Mouse (Mus musculus): Measurements from ENCODE around the gene Map1lc3b. TPM values are rescaled to one million over a fixed set of nuclear protein-coding genes. Genes with fewer than 3 reads are reported as not detected.

Gene Map1lc3b
- polyA plus RNA-seq, 1 experiment = 86.5 TPM

DNA sequence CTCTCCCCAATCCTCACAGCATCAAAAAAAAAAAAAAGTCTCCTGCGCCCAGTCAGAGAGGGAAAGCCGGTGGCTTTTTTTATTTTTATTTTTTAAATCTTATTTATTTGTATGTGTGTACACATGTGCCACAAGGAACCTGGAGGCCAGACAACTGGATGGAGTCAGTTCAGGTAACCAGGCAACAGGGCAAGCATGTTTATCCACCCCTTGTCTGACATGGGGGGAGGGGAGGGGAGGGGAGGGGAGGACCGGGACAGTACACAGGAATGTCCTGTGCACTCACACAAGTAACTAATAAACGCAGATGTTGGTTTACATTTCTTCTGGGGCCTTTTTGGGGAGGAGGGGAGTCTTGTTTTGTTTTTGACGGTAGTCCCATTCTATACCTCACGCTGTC lies 26.5 kb upstream of the Map1lc3b start:
- Histone ChIP-seq H3K27me3 (ENCODE audit: control insufficient read depth, insufficient read depth, low read length, poor library complexity, severe bottlenecking) (no peaks in the 10 kb centered on the region), H3K36me3 (ENCODE audit: control insufficient read depth, insufficient read depth, low read length, poor library complexity, severe bottlenecking) (no peaks in the 10 kb centered on the region), H3K9me3 (replicated peaks; ENCODE audit: control insufficient read depth, insufficient read depth, low read length, poor library complexity, severe bottlenecking) (no peaks in the 10 kb centered on the region), H3K27ac (ENCODE audit: insufficient read depth, low read length) (no peak overlapping the region), H3K4me3 (ENCODE audit: low read depth, low read length) (no peak overlapping the region), H3K4me1 (ENCODE audit: control insufficient read depth, insufficient read depth, low read length) (no peaks in the 10 kb centered on the region), H3K9ac (ENCODE audit: low read depth, poor library complexity, severe bottlenecking) (no peak overlapping the region)
- no peak for TF ChIP-seq EP300 (IDR thresholded peaks at IDR 0.05; ENCODE audit: insufficient read depth, low read depth, low read length)
- TF ChIP-seq CTCF (IDR thresholded peaks at IDR 0.05; ENCODE audit: low read depth, low read length) = no peak
- TF ChIP-seq POLR2A (IDR thresholded peaks at IDR 0.05; ENCODE audit: insufficient read depth, low read length) = no peak

DNA sequence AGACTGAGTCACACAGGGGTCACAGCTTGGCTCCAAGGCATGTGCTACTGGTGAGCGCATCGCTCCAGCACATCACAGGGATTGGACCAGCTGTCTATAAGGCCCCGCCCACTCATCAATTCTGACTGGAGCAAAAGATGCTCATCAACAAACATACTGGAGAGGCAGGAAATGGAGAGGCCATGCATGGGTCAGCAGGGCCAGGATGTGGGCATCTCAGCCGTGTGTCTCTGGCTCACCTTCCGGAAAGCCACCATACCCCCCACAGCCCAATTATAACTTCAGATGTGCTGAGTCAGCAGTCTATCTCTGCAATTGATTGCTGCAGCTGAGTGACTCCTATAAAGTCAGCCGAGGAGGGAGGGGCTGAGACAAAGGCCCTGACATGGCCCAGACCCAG lies 21.8 kb upstream of the Map1lc3b start:
- no peaks in the 10 kb centered on the region for H3K9me3 ChIP-seq (replicated peaks; ENCODE audit: control insufficient read depth, insufficient read depth, low read length, poor library complexity, severe bottlenecking)
- peaks cover under 1% of the 10 kb centered on the region for H3K4me1 ChIP-seq (ENCODE audit: control insufficient read depth, insufficient read depth, low read length)
- H3K4me3 ChIP-seq (ENCODE audit: low read depth, low read length) = no peak overlapping the region
- TF ChIP-seq CTCF (IDR thresholded peaks at IDR 0.05; ENCODE audit: low read depth, low read length) (no peak), POLR2A (IDR thresholded peaks at IDR 0.05; ENCODE audit: insufficient read depth, low read length) (no peak), EP300 (IDR thresholded peaks at IDR 0.05; ENCODE audit: insufficient read depth, low read depth, low read length) (no peak)
- H3K36me3 ChIP-seq (ENCODE audit: control insufficient read depth, insufficient read depth, low read length, poor library complexity, severe bottlenecking) = no peaks in the 10 kb centered on the region
- no peak overlapping the region for H3K27ac ChIP-seq (ENCODE audit: insufficient read depth, low read length)
- H3K9ac ChIP-seq (ENCODE audit: low read depth, poor library complexity, severe bottlenecking) = no peak overlapping the region
- no peaks in the 10 kb centered on the region for H3K27me3 ChIP-seq (ENCODE audit: control insufficient read depth, insufficient read depth, low read length, poor library complexity, severe bottlenecking)

DNA sequence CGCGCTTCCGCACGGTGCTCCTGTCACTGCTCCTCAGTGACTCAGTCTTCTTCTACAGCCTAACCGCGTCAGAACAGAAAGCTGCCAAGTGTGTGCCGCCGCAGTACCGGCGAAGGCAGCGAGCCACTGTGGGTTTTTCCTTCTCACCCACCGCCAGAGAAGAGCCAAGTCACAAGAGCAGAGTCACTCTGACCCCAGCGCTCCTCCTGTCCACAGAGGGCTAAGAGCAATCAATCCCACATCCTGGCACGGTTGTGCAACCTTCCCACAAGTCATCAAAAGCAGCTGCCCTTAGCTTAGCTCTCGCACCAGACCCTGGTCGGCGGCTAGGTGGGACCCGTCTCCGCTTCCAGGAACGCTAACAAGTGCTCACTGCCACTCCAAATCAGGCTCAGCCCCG lies 19.8 kb upstream of the Map1lc3b start:
- peak overlapping the region; percentile 46 for H3K4me3 ChIP-seq (ENCODE audit: low read depth, low read length)
- H3K36me3 ChIP-seq (ENCODE audit: control insufficient read depth, insufficient read depth, low read length, poor library complexity, severe bottlenecking) = no peaks in the 10 kb centered on the region
- no peaks in the 10 kb centered on the region for H3K27me3 ChIP-seq (ENCODE audit: control insufficient read depth, insufficient read depth, low read length, poor library complexity, severe bottlenecking)
- H3K9me3 ChIP-seq (replicated peaks; ENCODE audit: control insufficient read depth, insufficient read depth, low read length, poor library complexity, severe bottlenecking) = no peaks in the 10 kb centered on the region
- TF ChIP-seq EP300 (IDR thresholded peaks at IDR 0.05; ENCODE audit: insufficient read depth, low read depth, low read length) (no peak), POLR2A (IDR thresholded peaks at IDR 0.05; ENCODE audit: insufficient read depth, low read length) (no peak), CTCF (IDR thresholded peaks at IDR 0.05; ENCODE audit: low read depth, low read length) (no peak)
- peak overlapping the region; percentile 49 for H3K9ac ChIP-seq (ENCODE audit: low read depth, poor library complexity, severe bottlenecking)
- H3K27ac ChIP-seq (ENCODE audit: insufficient read depth, low read length) = no peak overlapping the region
- H3K4me1 ChIP-seq (ENCODE audit: control insufficient read depth, insufficient read depth, low read length) = peaks cover 2% of the 10 kb centered on the region

DNA sequence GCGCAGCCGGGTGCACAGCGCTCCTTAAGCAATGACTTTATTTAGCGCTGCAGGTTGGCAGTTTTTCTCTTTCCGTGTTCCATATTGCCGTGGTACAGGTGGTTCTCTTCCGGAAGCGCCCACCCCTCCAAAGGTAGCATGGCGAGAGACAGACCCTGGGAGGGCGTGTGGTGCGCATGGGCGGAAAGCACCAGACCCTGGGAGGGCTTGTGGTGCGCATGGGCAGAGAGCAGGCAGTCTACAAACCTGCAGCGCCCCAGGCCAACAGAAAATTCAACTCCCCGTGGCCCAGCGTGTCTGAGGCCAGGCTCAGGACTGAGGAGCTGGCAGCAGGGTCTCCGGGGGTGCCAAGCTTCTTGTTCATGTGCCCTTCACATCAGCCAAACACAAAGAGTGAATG lies 19.4 kb upstream of the Map1lc3b start:
- H3K9me3 ChIP-seq (replicated peaks; ENCODE audit: control insufficient read depth, insufficient read depth, low read length, poor library complexity, severe bottlenecking) = no peaks in the 10 kb centered on the region
- no peaks in the 10 kb centered on the region for H3K36me3 ChIP-seq (ENCODE audit: control insufficient read depth, insufficient read depth, low read length, poor library complexity, severe bottlenecking)
- TF ChIP-seq CTCF (IDR thresholded peaks at IDR 0.05; ENCODE audit: low read depth, low read length) = no peak
- no peak for TF ChIP-seq POLR2A (IDR thresholded peaks at IDR 0.05; ENCODE audit: insufficient read depth, low read length)
- no peak for TF ChIP-seq EP300 (IDR thresholded peaks at IDR 0.05; ENCODE audit: insufficient read depth, low read depth, low read length)
- H3K27ac ChIP-seq (ENCODE audit: insufficient read depth, low read length) = no peak overlapping the region
- peaks cover 2% of the 10 kb centered on the region for H3K4me1 ChIP-seq (ENCODE audit: control insufficient read depth, insufficient read depth, low read length)
- no peaks in the 10 kb centered on the region for H3K27me3 ChIP-seq (ENCODE audit: control insufficient read depth, insufficient read depth, low read length, poor library complexity, severe bottlenecking)
- peak overlapping the region; percentile 46 for H3K4me3 ChIP-seq (ENCODE audit: low read depth, low read length)
- H3K9ac ChIP-seq (ENCODE audit: low read depth, poor library complexity, severe bottlenecking) = peak overlapping the region; percentile 49

DNA sequence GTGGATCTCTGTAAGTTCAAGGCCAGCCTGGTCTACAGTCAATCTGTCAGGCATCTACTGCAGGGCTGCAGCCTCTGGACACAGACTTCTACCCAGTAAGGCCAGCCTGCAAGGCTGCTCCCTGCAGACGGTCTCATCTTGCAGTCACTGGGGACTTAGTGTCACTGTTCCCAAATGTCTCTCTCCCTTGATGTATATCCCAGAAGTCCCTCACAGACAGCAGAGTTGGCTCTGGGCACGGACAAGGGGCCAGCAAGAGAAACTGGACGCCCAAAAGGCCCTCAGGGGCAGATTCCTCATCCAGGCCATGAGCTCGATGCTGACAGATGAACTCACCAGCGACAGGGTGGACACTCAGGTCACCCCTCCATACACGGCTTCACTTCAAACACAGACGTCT lies 18.0 kb upstream of the Map1lc3b start:
- H3K4me1 ChIP-seq (ENCODE audit: control insufficient read depth, insufficient read depth, low read length) = peaks cover 2% of the 10 kb centered on the region
- no peak for TF ChIP-seq EP300 (IDR thresholded peaks at IDR 0.05; ENCODE audit: insufficient read depth, low read depth, low read length)
- no peak for TF ChIP-seq CTCF (IDR thresholded peaks at IDR 0.05; ENCODE audit: low read depth, low read length)
- no peak for TF ChIP-seq POLR2A (IDR thresholded peaks at IDR 0.05; ENCODE audit: insufficient read depth, low read length)
- H3K27me3 ChIP-seq (ENCODE audit: control insufficient read depth, insufficient read depth, low read length, poor library complexity, severe bottlenecking) = no peaks in the 10 kb centered on the region
- no peak overlapping the region for H3K4me3 ChIP-seq (ENCODE audit: low read depth, low read length)
- no peak overlapping the region for H3K9ac ChIP-seq (ENCODE audit: low read depth, poor library complexity, severe bottlenecking)
- no peak overlapping the region for H3K27ac ChIP-seq (ENCODE audit: insufficient read depth, low read length)
- H3K36me3 ChIP-seq (ENCODE audit: control insufficient read depth, insufficient read depth, low read length, poor library complexity, severe bottlenecking) = no peaks in the 10 kb centered on the region
- no peaks in the 10 kb centered on the region for H3K9me3 ChIP-seq (replicated peaks; ENCODE audit: control insufficient read depth, insufficient read depth, low read length, poor library complexity, severe bottlenecking)

DNA sequence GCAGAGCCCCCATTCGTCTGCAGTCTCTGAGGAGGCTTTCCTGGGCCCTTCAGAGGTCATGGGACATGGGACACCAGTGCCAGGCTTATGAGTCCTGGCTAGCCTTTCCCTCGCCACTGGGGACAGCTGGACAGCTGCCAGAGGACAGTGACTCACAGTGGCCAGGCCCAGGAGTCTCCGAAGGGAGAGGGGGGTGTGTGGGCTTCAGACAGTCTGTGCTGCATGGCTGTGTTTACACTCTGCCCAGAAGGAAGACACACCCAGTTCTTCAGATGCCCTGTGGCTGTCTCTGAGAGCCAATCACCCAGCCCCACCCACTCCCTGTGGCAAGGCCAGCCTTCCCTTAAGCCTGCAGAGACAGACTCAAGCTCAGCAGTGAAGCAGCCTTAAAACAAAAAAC lies 16.9 kb upstream of the Map1lc3b start:
- Histone ChIP-seq H3K27ac (ENCODE audit: insufficient read depth, low read length) (no peak overlapping the region), H3K4me1 (ENCODE audit: control insufficient read depth, insufficient read depth, low read length) (peaks cover 2% of the 10 kb centered on the region), H3K36me3 (ENCODE audit: control insufficient read depth, insufficient read depth, low read length, poor library complexity, severe bottlenecking) (no peaks in the 10 kb centered on the region), H3K27me3 (ENCODE audit: control insufficient read depth, insufficient read depth, low read length, poor library complexity, severe bottlenecking) (no peaks in the 10 kb centered on the region), H3K9ac (ENCODE audit: low read depth, poor library complexity, severe bottlenecking) (no peak overlapping the region), H3K4me3 (ENCODE audit: low read depth, low read length) (no peak overlapping the region), H3K9me3 (replicated peaks; ENCODE audit: control insufficient read depth, insufficient read depth, low read length, poor library complexity, severe bottlenecking) (no peaks in the 10 kb centered on the region)
- no peak for TF ChIP-seq EP300 (IDR thresholded peaks at IDR 0.05; ENCODE audit: insufficient read depth, low read depth, low read length)
- TF ChIP-seq CTCF (IDR thresholded peaks at IDR 0.05; ENCODE audit: low read depth, low read length) = no peak
- no peak for TF ChIP-seq POLR2A (IDR thresholded peaks at IDR 0.05; ENCODE audit: insufficient read depth, low read length)
